Mouse (Mus musculus): ENCODE measurements around the gene Srgap2. TPM values are rescaled to one million over a fixed set of nuclear protein-coding genes. Genes with fewer than 3 reads are reported as not detected.

Gene Srgap2
- polyA plus RNA-seq, 1 experiment from 2014 or later: 4.1 TPM

DNA sequence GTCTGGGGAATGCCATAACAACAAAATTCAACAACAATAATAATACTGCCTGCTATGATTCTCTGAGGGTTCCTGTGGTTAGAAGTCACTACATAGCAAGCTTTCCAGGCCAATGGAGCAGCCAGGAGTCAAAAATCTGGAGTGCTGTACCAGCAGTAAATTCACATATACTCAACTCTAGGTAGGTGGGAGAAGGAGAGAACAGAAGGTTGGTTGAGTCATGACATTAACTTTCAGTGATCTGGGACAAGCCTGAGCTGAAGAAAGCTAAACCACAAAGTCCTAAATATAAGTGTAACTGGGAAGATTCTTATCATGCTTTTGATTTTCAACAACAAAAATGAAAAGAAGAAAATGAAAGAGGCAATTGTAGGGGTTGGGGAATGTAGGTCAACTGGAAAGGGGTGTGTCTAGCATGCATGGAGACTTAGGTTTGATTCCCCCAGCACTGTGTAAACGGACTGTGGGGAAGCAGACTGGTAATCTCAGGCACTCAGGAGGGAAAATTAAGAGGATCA lies 177.1 kb downstream of the Srgap2 start:
- H3K9ac ChIP-seq (replicated peaks): no peak overlapping the region
- no peak overlapping the region for H3K4me2 ChIP-seq (ENCODE audit: low read depth, low read length)
- H3K9me3 ChIP-seq (ENCODE audit: low read length): no peaks in the 10 kb centered on the region
- peaks cover 20% of the 10 kb centered on the region for H3K36me3 ChIP-seq (replicated peaks; ENCODE audit: insufficient read depth, low read length)
- ATAC-seq (no peak), DNase-seq (no peak)
- 69% methylated on average over 1 of the region's 1 CpGs for WGBS (ENCODE audit: insufficient replicate concordance)
- H3K4me1 ChIP-seq (ENCODE audit: insufficient read depth): peaks cover 5% of the 10 kb centered on the region; the same call in 1 of the 2 replicates
- no peak overlapping the region for H3K27ac ChIP-seq (ENCODE audit: low read depth)
- no peaks in the 10 kb centered on the region for H3K27me3 ChIP-seq (ENCODE audit: insufficient read depth, low read length)
- no peak overlapping the region for H3K4me3 ChIP-seq (ENCODE audit: low read depth, low read length)
- TF ChIP-seq CTCF (IDR thresholded peaks at IDR 0.05; ENCODE audit: low read depth) (no peak), EP300 (IDR thresholded peaks at IDR 0.05; ENCODE audit: low read depth) (no peak)

- Histone ChIP-seq H3K9me3 (ENCODE audit: low read length) (no peaks in the 10 kb centered on the region), H3K4me3 (ENCODE audit: low read depth, low read length) (no peak overlapping the region), H3K27ac (ENCODE audit: low read depth) (no peak overlapping the region), H3K27me3 (ENCODE audit: insufficient read depth, low read length) (no peaks in the 10 kb centered on the region), H3K4me2 (ENCODE audit: low read depth, low read length) (no peak overlapping the region), H3K4me1 (ENCODE audit: insufficient read depth) (peaks cover 8% of the 10 kb centered on the region; the same call in 1 of the 2 replicates), H3K36me3 (replicated peaks; ENCODE audit: insufficient read depth, low read length) (peaks cover 19% of the 10 kb centered on the region; the same call in 1 of the 2 replicates), H3K9ac (replicated peaks) (no peak overlapping the region)
- 68% methylated on average over 2 of the region's 2 CpGs for WGBS (ENCODE audit: insufficient replicate concordance)
- ATAC-seq (no peak), DNase-seq (no peak)
- TF ChIP-seq CTCF (IDR thresholded peaks at IDR 0.05; ENCODE audit: low read depth): no peak
- no peak for TF ChIP-seq EP300 (IDR thresholded peaks at IDR 0.05; ENCODE audit: low read depth)
Measured at GRCm38 (mm10) chr1:131347708-131348107, 179.4 kb downstream of the Srgap2 start.

DNA sequence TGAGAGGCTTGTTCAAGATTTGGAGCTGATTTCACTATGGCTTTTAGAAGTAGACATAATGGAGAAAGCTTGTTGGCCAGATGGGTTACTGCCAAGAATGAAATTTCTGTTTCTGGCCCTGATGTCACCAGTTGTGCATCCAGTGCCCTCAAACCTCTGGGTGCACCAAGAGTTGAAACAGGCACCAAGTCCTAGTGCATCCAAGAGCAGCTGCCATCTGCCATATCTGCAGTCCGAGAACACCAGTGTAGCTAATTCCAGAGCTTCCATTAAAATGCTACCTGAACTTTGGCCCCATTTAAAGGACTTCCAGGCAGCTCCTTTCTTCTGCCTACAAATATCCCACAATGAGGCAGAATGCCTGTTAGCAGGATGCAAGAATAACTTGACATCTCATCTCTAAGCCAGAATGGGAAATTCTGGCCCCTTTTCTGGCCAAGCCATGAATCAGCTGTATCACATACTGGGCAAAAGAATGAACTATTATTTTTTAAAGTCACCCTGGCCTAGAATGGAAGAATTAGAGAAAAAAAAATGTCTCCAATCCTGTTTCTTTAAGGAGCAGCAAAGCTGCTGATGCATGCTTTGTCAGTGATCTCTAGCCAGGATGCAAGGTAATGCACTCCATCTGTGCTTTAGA lies 180.1 kb downstream of the Srgap2 start:
- peaks cover 19% of the 10 kb centered on the region; the same call in 1 of the 2 replicates for H3K36me3 ChIP-seq (replicated peaks; ENCODE audit: insufficient read depth, low read length)
- no peak overlapping the region for H3K9ac ChIP-seq (replicated peaks)
- H3K4me3 ChIP-seq (ENCODE audit: low read depth, low read length): no peak overlapping the region
- DNase-seq (no peak), ATAC-seq (no peak)
- H3K27ac ChIP-seq (ENCODE audit: low read depth): no peak overlapping the region
- 81% methylated on average over 1 of the region's 1 CpGs for WGBS (ENCODE audit: insufficient replicate concordance)
- H3K4me1 ChIP-seq (ENCODE audit: insufficient read depth): peaks cover 8% of the 10 kb centered on the region; the same call in 1 of the 2 replicates
- no peaks in the 10 kb centered on the region for H3K27me3 ChIP-seq (ENCODE audit: insufficient read depth, low read length)
- no peaks in the 10 kb centered on the region for H3K9me3 ChIP-seq (ENCODE audit: low read length)
- TF ChIP-seq EP300 (IDR thresholded peaks at IDR 0.05; ENCODE audit: low read depth) (no peak), CTCF (IDR thresholded peaks at IDR 0.05; ENCODE audit: low read depth) (no peak)
- H3K4me2 ChIP-seq (ENCODE audit: low read depth, low read length): no peak overlapping the region

- H3K27ac ChIP-seq (ENCODE audit: low read depth): no peak overlapping the region
- WGBS (ENCODE audit: insufficient replicate concordance): 60% methylated on average over 5 of the region's 5 CpGs
- H3K9me3 ChIP-seq (ENCODE audit: low read length): no peaks in the 10 kb centered on the region
- no peaks in the 10 kb centered on the region for H3K27me3 ChIP-seq (ENCODE audit: insufficient read depth, low read length)
- H3K4me3 ChIP-seq (ENCODE audit: low read depth, low read length): no peak overlapping the region
- H3K36me3 ChIP-seq (replicated peaks; ENCODE audit: insufficient read depth, low read length): peaks cover 23% of the 10 kb centered on the region; the same call in 1 of the 2 replicates
- TF ChIP-seq EP300 (IDR thresholded peaks at IDR 0.05; ENCODE audit: low read depth): no peak
- TF ChIP-seq CTCF (IDR thresholded peaks at IDR 0.05; ENCODE audit: low read depth): no peak
- no peak overlapping the region for H3K4me2 ChIP-seq (ENCODE audit: low read depth, low read length)
- ATAC-seq (no peak), DNase-seq (no peak)
- H3K9ac ChIP-seq (replicated peaks): no peak overlapping the region
- peaks cover 8% of the 10 kb centered on the region; the same call in 1 of the 2 replicates for H3K4me1 ChIP-seq (ENCODE audit: insufficient read depth)
Measured at GRCm38 (mm10) chr1:131345422-131346419, 181.4 kb downstream of the Srgap2 start.

DNA sequence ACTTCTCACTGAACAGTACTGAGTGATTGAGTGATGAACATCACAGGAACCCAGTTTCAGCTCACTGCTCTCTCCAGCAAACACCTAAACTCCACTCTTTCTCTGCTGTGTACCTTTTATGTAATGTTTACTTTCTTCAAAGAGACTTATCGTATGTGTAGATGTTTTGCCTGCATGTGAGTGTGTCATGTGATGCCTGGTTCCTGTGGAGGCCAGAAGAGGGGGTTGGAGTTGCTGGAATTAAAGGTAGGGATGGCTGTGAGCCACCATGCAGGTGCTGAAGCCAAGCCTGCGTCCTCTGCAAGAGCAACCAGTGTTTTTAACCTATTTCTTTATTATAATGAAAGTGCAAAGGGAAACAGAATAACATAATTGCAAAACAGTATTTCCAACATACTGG lies 182.5 kb downstream of the Srgap2 start:
- peaks cover 23% of the 10 kb centered on the region for H3K36me3 ChIP-seq (replicated peaks; ENCODE audit: insufficient read depth, low read length)
- TF ChIP-seq CTCF (IDR thresholded peaks at IDR 0.05; ENCODE audit: low read depth) (peak; percentile 41), EP300 (IDR thresholded peaks at IDR 0.05; ENCODE audit: low read depth) (no peak)
- no peak for DNase-seq
- H3K27me3 ChIP-seq (ENCODE audit: insufficient read depth, low read length): no peaks in the 10 kb centered on the region
- peaks cover 8% of the 10 kb centered on the region; the same call in 1 of the 2 replicates for H3K4me1 ChIP-seq (ENCODE audit: insufficient read depth)
- no peak overlapping the region for H3K4me2 ChIP-seq (ENCODE audit: low read depth, low read length)
- H3K9me3 ChIP-seq (ENCODE audit: low read length): no peaks in the 10 kb centered on the region
- 67% methylated on average over 2 of the region's 2 CpGs for WGBS (ENCODE audit: insufficient replicate concordance)
- 0 out of 2 replicates have a peak, but pooled peaks have one; percentile 31 for ATAC-seq
- no peak overlapping the region for H3K9ac ChIP-seq (replicated peaks)
- no peak overlapping the region for H3K27ac ChIP-seq (ENCODE audit: low read depth)
- no peak overlapping the region for H3K4me3 ChIP-seq (ENCODE audit: low read depth, low read length)

- no peak for ATAC-seq
- peaks cover 16% of the 10 kb centered on the region for H3K36me3 ChIP-seq (replicated peaks; ENCODE audit: insufficient read depth, low read length)
- H3K9ac ChIP-seq (replicated peaks): no peak overlapping the region
- H3K4me2 ChIP-seq (ENCODE audit: low read depth, low read length): no peak overlapping the region
- WGBS (ENCODE audit: insufficient replicate concordance): 77% methylated on average over 5 of the region's 5 CpGs
- no peaks in the 10 kb centered on the region for H3K27me3 ChIP-seq (ENCODE audit: insufficient read depth, low read length)
- H3K9me3 ChIP-seq (ENCODE audit: low read length): no peaks in the 10 kb centered on the region
- DNase-seq: no peak
- H3K4me1 ChIP-seq (ENCODE audit: insufficient read depth): no peaks in the 10 kb centered on the region
- H3K27ac ChIP-seq (ENCODE audit: low read depth): no peak overlapping the region
- no peak overlapping the region for H3K4me3 ChIP-seq (ENCODE audit: low read depth, low read length)
- TF ChIP-seq EP300 (IDR thresholded peaks at IDR 0.05; ENCODE audit: low read depth): no peak
- no peak for TF ChIP-seq CTCF (IDR thresholded peaks at IDR 0.05; ENCODE audit: low read depth)
Measured at GRCm38 (mm10) chr1:131336017-131336416, 191.1 kb downstream of the Srgap2 start.

Measured in liver, postnatal 0 days (tissue).